Mouse (Mus musculus) 3T3-L1 (cell line): ENCODE results near the gene Gpx2.
A peak's percentile ranks its signal among the peaks of the same experiment; 100 is the strongest.

Experiments used
- DNase-seq: peaks from one replicate; pipeline ENCODE4 v3.0.0-alpha.2; 2015; ENCODE audit warnings: low read depth, low spot score

The Gpx2 gene

DNA sequence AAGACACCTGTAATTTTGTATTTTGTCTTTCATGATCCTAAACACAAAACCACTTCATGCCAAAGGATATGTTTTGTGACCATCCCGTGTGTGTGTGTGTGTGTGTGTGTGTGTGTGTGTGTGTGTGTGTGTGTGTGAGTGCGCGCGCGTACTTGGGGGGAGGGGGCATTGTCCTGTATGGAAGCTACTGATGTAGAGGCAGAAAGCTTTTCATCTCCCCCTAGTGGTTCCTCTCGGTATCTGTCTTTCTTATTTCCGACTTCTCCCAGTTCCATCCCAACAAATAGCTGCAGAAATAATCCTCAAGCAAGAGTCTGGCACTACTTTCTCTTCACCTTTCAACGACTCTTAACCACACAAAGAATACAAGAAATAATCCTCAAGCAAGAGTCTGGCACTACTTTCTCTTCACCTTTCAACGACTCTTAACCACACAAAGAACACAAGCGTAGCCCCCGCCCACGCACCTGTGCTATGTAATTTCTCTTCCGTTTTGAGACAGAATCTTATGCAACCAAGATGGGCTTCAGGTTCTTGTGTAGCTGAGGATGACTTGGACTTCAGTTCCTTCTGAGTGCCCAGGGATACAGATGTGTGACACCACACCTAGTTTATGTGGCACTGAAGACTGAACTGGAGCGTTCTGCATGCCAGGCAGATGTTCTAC lies 42.6 kb downstream of the Gpx2 start:
- peak; percentile 71 for DNase-seq

DNA sequence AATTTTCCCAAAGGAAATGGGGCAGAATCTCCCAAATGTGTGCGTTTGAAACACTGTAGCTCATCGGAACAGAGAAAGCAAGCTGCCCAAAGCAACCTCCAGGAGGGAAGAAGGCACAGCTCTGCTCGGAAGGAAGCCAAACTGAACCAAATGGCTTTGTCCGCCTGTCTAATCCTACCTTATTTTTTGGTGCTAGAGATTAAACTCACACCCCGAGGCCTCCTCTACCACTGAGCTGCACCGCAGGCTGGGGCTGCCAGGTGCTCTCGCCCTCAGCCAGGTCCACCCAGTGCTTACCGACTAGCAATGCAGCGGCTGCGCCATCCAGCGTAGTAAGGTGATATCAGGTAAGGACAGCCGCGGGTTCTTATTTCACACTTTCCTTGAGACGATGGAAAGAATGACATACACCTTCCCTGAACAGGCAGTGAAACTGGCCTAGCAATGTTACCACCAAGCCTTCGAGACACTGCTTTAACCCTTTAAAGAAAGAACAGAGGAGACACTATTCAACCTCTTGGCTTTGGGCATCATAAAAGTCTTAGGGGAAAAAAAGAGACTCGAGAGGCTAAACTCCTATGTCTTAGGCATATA lies 44.4 kb downstream of the Gpx2 start:
- DNase-seq: no peak
